Mouse (Mus musculus) adrenal gland, postnatal 36 days (tissue): ENCODE data around the gene Ppp3ca. TPM values are rescaled to one million over a fixed set of nuclear protein-coding genes. Genes with fewer than 3 reads are reported as not detected.

Experiments used
- DNase-seq, 2 experiments: peaks; one replicate each; pipeline ENCODE4 v3.0.0; 2021; ENCODE audit warnings: mixed read lengths in 1 of 2
- total RNA-seq, 2 experiments: library from RNA; stranded (reverse); gene quantifications; 2 replicates each; pipeline ENCODE4 v1.2.3; 2021

The Ppp3ca gene
- total RNA-seq, 2 experiments from 2014 or later, result 35.1 to 67.2 TPM

GRCm38 (mm10) chr3:136722493-136722892 lies 52.6 kb downstream of the Ppp3ca start:
- DNase-seq, result no peak

- peak; percentile 32 to 52 for DNase-seq
These were observed 55.6 kb downstream of the Ppp3ca start for GRCm38 (mm10) chr3:136725311-136726156.

DNA sequence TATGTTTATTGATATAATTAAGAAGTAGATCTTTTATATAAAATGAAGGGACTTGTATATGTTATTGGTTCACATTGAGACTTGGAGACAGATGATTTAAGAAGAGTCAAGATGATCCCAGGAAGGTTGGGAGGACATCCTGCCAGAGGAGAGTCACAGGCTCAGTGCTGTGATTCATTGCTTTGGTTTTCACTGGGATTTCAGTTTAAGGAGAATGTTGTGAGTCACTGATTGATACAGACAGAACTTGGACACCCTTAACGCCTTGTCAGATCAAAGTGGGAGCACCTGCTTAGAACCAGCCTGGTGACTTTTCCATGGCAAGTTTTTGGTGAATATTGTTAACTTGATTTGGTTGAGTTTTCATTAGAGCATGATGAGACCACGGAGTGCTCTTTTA lies 58.0 kb downstream of the Ppp3ca start:
- no peak for DNase-seq

DNA sequence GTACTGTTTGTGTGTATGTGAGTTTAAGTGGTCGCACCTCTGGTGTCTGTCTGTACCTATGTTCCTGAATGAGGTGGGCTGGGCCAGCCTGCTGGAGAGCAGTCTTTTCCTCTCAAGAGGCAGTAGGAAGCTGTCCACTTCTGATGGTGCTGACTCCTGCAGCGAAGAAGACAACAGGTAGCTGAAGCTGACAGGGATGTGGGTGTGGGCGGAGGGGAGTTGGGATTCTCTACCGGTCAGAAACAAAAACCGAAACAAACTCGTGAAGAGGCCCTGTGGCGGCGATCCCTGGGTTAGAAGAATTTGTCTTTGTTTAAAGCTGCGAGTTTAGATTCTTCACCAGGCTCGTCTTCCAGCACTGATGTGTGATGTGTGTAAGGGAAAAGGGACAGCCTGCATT lies 60.1 kb downstream of the Ppp3ca start:
- no peak for DNase-seq

- DNase-seq, result no peak
These were observed 61.7 kb downstream of the Ppp3ca start for GRCm38 (mm10) chr3:136731579-136731978.

DNA sequence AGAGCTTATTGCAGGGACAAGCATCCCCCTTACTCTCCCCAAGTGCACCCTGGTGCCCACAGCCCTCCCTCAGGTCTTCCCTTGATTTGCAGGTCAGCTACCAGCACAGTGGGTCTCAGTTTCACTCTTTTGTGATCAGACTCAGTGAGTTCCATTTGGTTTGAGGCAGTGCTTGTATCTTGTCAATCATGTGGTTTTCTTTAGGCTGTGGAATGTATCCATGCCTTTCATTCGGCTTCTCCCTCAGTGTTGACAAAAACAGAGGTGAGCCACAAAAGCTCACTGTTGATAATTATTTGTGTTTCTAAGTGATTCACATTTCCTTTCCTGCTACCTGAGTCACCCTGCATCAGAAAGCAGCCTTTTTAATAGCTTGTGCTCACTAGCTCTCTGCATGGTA lies 66.1 kb downstream of the Ppp3ca start:
- no peak for DNase-seq

GRCm38 (mm10) chr3:136736773-136737298 lies 66.9 kb downstream of the Ppp3ca start:
- DNase-seq, result no peak

GRCm38 (mm10) chr3:136738474-136738873 lies 68.5 kb downstream of the Ppp3ca start:
- no peak for DNase-seq

- DNase-seq, result no peak
These were observed 69.0 kb downstream of the Ppp3ca start for GRCm38 (mm10) chr3:136738914-136739313.

DNA sequence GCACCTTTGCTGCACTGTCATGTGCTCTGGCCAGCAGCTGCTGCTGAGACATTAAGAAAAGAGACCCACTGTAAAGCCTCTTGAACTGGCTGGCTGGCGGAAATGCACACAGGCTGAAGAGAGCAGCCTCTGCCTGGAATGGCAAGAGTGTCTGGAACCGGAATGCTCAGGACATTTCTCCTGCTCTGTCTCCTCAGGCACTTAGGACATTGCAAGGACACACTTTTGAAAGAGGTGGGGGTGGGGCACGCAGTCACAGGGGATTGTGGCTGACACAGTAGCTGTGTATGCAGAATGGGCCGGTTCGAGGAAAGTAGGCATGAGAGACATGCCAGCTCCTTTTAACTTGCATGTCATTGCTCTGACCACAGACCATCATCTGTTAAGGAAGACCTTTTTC lies 71.7 kb downstream of the Ppp3ca start:
- no peak for DNase-seq

GRCm38 (mm10) chr3:136742258-136743057 lies 72.5 kb downstream of the Ppp3ca start:
- DNase-seq, result no peak

DNA sequence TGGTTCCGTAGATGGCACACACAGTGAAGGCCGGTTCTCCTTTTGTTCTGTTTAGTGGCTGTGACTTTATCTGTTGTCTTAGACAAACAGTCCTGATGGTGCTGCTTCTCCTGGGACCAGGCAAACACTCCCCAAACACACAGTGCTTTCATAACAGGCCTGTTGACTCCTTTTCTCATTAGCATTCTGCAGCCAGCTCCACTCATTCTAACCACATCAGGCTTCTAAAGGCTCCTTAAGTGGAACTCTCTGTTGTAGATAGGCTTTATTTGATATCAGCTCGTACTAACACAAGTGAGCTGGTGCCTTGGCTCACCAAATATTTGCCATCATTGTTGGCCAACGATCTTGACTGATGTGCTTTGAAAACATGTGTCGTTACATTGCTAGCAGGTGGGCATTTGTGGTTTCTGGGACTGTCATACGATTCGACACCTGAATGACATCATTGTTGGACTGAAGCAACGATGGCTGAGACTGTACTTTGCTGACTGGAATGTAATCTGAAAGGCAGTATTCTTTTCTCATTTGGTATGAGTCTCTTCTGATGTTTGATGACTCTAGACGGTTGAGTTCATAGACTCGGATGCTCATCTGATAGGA lies 74.5 kb downstream of the Ppp3ca start:
- no peak for DNase-seq

- no peak for DNase-seq
These were observed 75.5 kb downstream of the Ppp3ca start for GRCm38 (mm10) chr3:136745456-136745855.

DNA sequence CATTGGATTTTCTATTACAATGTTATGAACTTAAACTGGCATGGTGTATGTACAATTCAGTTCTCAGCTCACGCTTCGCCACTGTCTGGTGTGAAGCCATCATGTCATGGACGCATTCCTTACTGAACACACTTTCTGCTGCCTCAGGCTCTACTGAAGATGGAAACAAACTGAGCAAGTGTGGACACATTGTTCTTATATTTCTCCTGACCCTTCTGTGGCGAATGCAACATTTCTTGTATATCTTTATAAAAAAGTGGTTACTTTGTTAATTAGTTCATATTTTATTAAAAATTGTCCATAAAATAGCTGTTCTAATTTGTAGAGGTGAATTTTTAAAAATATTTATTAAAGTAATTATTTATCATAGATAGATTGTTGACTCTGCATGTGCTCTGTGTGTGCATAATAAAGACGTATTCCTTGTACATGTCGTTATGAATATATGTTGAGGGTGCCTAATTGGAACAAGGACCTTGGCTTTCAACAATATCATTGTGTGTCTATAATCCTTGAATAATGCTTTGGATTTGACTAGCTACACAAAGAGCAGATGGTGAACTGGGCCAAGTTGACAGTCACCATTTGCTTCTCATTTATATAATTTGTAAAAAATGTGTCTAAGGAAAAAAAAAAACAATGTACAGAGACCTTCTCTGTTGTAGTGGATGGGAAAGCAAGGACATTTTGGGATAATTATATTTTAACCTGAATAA lies 79.0 kb downstream of the Ppp3ca start:
- no peak for DNase-seq

GRCm38 (mm10) chr3:136749477-136749797 lies 79.5 kb downstream of the Ppp3ca start:
- DNase-seq, result no peak

DNA sequence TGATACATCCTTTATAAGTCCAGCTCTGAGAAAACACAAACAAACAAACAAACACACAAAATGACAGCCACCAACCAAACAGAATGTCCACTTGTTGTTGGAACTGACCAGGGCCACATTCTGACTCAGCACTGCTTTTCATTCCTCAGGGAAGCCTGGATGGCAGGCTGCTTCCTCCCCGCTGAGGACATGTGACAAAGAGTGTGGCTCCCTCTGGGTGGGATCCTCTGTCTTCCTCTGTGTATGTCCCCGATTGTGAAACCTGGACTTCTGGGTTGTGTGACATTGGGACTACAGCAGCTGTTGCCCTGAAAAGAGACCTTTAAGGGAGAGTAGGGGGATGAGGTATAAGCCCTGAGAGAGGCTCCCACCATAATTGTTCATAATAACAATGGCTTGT lies 80.0 kb downstream of the Ppp3ca start:
- DNase-seq, result no peak

- DNase-seq, result no peak
These were observed 82.3 kb downstream of the Ppp3ca start for GRCm38 (mm10) chr3:136752126-136752716.

DNA sequence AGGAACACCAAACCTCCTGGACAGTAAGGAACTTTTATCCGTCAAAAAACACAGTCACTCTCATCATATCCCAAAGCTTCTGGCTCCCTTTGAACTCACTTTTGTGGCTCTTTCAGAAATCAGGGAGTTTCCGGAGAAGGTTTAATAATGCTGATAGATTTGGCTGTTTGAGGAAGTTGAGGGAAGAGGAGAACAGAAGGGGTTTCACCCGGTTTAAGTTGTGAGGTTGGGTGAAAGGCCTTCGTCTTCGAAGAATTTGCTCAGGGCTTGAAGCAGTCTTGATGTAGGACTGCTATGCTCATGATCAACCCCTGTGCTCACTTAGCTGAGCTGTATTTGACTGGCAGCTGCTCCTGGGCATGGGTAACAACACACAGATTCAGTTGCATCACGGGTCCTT lies 86.2 kb downstream of the Ppp3ca start:
- no peak for DNase-seq

GRCm38 (mm10) chr3:136759446-136759845 lies 89.5 kb downstream of the Ppp3ca start:
- DNase-seq, result no peak

- peak; percentile 26 to 46 for DNase-seq
These were observed 91.5 kb downstream of the Ppp3ca start for GRCm38 (mm10) chr3:136761292-136761978.

GRCm38 (mm10) chr3:136761979-136762341 lies 92.0 kb downstream of the Ppp3ca start:
- DNase-seq, result no peak
